Mouse (Mus musculus) leukemia stem cell, adult 10-12 weeks (primary cell): ENCODE data around the gene Rbbp7. TPM values are rescaled to one million over a fixed set of nuclear protein-coding genes. Genes with fewer than 3 reads are reported as not detected.

Experiments
- polyA plus RNA-seq: library from polyadenylated mRNA; stranded (reverse); fragments of >175 nt; gene quantifications from 2 replicates; pipeline ENCODE4 v1.2.3, GENCODE M21; 2012; ENCODE audit warnings: low replicate concordance

Gene Rbbp7
- 46.2 and 70.4 TPM in 2 replicates for polyA plus RNA-seq

DNA sequence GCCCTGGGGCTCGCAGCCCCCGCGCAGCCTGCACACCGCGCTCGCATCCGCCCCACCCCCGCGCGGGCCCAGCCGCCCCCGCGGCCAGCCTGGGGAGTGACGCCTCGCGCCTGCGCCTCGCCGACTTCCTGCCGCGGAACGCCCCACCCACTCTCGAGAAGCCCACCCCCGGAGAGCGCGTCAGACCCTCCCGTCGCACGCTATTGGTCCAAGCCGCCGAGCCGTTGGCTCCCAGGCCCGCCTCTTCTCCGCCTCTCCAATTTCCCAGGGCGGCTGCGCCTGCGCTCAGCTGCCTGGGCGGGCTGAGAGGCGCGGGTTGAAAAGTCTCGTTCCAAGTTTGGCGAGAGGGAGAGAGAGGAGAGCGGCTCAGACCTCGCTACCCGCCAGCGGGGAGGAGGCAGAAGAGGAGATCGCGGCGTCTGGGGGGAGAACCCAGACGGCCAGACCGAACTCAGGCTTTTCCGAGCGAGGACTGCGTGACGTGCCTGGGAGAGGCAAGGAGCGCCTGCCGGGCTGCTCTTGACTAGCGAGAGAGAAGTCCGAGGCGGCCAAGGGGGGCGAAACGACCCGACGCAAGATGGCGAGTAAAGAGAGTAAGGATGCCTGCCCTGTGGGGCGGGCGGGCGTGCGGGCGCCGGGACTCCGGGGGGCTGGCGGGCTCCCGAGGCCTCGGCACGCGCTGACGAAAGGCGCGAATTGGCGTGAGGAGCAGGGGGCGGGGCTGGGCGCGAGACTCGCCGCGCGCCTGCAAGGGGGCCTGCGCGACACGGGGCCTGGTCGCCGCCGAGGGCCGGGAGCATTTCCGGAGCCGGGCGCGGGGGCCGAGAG is at the start of gene Rbbp7:
Gene Rbbp7 (plus strand): TSS at position 288 of the 828 bp plus-strand sequence.

Other genes starting within 250 kb of the Rbbp7 start
- gene Reps2, start 116.8 kb upstream of the Rbbp7 start, polyA plus RNA-seq = 0.46 and 0.79 TPM in 2 replicates
- 1.4 and 3.4 TPM in 2 replicates for gene Txlng, start 69.1 kb downstream of the Rbbp7 start, polyA plus RNA-seq
- 2.9 and 5.4 TPM in 2 replicates for gene Syap1, start 128.0 kb downstream of the Rbbp7 start, polyA plus RNA-seq
- gene Ctps2, start 140.8 kb downstream of the Rbbp7 start, polyA plus RNA-seq = 0.18 and 0.75 TPM in 2 replicates
- not detected in 2 replicates for gene S100g, start 204.2 kb downstream of the Rbbp7 start, polyA plus RNA-seq